Mouse (Mus musculus) T-helper 1 cell (primary cell): ENCODE data around the gene Taar7a.

ENCODE experiments used
- in situ Hi-C: fragments of 300-600 bp; cut with MboI, MseI; formaldehyde crosslinking; loops from one replicate; pipeline ENCODE4 v1.15.1; 2025; ENCODE audit warnings: high pct_unique_total_duplicates

Taar7a gene

GRCm38 (mm10) chr10:23993381-23993780, at the start of gene Taar7a:
TSS of gene Taar7a (minus strand) at chr10:23993481.
- in situ Hi-C loops = no loop called here

DNA sequence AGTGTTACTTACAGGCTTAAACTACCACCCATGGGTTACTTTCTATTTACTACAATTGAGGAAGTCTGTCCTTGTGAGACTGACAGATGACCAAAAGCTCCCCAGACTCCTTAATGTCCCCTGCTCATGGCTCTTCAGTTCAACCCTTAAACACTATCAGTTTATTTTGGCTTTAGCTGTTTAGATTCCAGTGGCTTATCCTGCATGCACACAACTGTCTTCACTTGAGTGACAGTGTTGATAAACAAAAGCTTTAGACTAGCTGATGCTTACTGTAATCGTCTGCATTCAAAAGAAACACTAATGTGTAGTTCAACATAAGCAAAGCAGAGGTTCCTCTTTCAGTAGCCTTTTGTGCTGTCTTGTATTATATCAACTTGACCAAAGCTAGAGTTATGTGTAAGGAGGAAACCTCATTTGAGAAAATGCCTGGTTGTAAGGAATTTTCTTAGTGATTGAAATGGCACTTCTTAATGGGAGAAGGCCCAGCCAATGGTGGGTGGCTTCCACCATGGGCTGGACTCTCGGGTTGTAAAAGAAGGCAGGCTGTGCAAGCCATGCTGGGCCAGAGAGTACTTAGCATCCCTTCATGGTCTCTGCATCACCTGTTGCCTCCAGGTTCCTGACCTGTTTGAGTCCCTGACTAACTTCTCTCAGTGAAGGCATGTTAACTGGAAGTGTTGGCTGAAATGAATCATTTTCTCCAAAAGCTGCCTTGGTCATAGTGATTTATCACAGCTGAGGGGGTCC, 47.0 kb upstream of the Taar7a start:
- in situ Hi-C loops = no loop called here

DNA sequence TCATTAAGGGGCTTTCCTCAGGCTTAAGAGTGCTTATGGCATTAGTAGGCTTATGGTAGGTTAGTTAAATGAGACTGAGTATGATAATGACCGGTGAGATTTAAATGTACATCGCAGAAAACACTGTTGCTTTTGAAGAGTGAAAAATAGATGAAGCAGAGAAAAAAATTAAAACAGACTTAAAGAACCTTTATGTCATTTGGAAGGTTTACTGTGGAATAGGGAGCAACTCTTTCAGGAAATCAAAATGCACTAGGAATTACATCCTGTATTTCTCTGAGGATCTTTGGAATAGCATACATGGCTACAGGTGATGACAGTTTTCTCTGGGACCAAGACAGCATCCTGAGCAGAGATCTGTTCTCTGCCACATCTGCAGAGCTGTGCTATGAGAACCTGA, 44.0 kb upstream of the Taar7a start, which contains the start of gene Taar7e:
TSS of gene Taar7e (plus strand) at position 301 of the 400 bp plus-strand sequence.
- in situ Hi-C loops = no loop called here

GRCm38 (mm10) chr10:24031347-24031746, 38.1 kb upstream of the Taar7a start:
- in situ Hi-C loops = no loop called here

DNA sequence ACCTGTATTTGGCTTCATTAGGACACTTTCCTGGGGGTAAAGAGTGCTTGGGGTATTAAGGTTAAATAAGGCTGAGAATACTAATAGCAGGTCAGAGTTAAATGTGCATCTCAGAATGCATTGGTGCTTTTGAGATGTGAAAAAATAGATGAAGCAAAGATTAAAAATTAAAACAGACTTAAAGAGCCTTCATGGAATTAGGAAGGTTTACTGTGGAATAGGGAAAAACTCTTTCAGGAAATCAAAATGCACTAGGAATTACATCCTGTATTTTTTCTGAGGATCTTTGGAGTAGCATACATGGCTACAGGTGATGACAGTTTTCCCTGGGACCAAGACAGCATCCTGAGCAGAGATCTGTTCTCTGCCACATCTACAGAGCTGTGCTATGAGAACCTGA, 33.6 kb upstream of the Taar7a start, which contains the start of gene Taar7d:
TSS of gene Taar7d (plus strand) at position 301 of the 400 bp plus-strand sequence.
- in situ Hi-C loops = no loop called here

DNA sequence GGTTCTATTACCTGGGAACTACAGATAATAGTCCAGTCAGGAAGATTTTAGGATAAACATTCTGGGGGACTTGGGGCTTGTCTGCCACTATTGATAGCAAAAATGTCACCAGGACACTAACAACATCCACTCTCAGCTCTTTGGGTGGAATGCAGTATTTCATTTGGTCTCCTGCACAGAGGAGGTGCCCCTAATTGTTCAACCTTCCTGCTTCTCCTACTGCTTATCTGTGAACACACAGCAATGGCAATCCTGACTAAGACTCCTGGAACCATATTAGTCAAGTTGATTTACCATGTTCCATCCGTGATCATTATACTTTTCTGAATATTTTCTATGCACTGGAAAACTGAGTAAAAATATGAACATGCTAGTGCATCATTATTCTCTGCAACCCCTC, 14.9 kb upstream of the Taar7a start:
- in situ Hi-C loops = no loop called here

GRCm38 (mm10) chr10:24007034-24007433, 13.8 kb upstream of the Taar7a start:
- in situ Hi-C loops = no loop called here

DNA sequence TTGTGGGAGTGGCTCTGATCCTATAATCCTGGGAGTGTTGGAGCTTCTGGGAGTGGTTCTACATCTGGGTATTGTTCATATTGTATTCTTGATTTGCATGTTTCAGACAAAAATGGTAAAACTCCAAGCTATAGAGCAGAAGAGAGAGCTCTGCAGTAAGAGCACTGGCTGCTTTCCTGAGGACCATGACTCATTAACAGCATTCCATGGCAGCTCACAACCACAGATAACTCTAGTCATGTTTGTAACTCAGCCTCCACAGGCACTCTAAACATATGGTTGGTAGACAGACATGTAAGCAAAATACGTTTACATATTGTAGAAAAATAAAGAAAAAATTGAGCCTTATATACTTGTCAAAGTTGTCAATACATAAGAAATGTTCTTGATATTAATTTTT, 13.2 kb upstream of the Taar7a start:
- in situ Hi-C loops = no loop called here

DNA sequence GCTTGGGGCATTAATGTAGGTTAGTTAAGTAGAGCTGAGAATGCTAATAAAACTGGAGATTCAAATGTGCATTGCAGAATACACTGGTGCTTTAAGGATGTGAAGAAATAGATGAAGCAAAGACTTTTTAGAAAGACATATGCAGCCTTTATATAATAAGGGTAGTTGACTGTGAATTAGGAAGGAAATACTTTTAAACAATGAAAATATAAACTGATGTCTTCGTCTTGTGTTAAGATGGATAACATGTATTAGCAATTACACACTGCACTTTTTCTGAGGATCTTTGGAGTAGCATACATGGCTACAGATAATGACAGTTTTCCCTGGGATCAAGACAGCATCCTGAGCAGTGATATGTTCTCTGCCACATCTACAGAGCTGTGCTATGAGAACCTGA, 6.4 kb upstream of the Taar7a start, which contains the start of gene Taar7b:
TSS of gene Taar7b (plus strand) at position 301 of the 400 bp plus-strand sequence.
- in situ Hi-C loops = no loop called here

DNA sequence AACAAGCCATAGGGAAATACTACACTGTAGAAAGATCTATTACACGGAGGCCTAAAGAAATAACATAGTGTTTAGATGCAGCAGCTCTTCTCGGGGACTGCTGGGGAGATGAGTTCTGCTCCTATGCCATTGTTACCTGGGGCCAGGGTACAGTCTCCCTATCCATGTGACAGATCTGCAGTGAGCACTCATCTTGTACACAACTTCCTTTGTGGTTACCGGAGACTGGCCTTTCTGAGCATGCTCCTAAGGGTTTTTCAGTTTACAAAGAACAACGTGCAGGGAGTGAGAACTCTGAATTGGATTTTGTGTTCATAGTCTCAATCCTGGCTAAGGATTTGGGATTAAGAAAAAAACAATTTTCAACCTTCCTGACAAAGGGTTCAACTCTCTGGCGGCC, 6.9 kb downstream of the Taar7a start:
- in situ Hi-C loops = no loop called here

GRCm38 (mm10) chr10:23985546-23985945, 7.7 kb downstream of the Taar7a start, which contains the start of gene Taar6:
TSS of gene Taar6 (minus strand) at chr10:23985646.
- in situ Hi-C loops = no loop called here

DNA sequence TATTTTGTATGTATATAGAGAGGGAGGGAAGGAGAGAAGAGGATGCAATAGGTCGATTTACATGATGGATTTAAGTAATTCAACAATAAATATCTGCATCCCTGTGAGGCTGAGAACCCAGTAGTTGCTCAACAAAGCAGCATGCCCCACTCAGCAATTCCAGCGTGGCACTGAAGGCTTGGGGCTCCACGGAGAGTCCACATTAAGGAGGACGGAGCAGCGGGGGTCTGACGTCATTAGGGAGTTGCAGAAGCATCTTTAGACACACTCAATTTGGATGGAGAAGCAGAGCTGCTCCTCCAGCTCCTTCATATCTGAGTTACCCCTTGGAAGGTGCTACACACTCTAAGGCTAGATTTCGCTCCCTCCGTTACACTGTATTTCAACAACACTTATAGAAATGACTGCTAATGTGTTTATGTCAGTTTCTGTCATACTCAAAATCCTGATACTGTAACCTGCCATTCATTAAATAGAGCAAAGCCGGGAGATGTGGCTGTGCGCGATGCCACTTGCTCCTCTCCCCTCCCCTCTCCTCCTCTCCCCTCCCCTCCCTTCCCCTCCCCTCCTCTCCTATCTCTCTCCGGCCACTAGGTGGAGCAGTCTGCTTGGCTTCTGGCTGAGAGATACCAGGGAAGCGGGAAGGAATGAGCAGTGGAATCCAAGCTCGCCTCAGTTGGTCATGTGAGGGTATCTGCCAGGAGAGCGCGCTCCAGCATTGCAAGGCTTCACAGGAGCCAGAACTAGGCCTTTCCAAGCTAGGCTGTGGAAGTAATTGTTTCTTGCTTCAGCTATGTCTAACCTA, 14.2 kb downstream of the Taar7a start:
- in situ Hi-C loops = no loop called here

DNA sequence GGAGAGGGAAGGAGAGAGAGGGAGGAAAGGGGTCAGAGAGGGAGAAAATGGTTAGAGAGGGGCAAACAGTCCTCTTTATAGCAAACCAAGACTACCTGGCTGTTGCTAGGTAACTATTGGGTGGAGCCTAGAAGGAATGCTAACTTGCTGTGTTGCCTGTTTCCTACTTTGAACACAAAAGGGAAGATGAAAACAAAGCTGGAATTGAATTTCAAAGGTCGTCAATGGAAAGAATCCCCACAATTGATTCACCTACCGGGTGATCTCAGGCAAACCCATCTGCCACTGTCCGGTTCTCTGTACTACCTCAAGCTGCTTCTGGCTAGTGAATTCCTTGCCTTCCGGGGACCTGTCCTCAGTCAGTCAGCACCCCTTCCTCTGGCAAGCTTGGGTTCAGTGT, 15.3 kb downstream of the Taar7a start:
- in situ Hi-C loops = no loop called here

GRCm38 (mm10) chr10:23971256-23971655, 22.0 kb downstream of the Taar7a start:
- in situ Hi-C loops = no loop called here

- in situ Hi-C loops = no loop called here
These were observed 22.6 kb downstream of the Taar7a start, which contains the start of gene Taar5 for GRCm38 (mm10) chr10:23970656-23971165. TSS of gene Taar5 (plus strand) at chr10:23970706.

GRCm38 (mm10) chr10:23964921-23965610, 28.2 kb downstream of the Taar7a start:
- in situ Hi-C loops = no loop called here

GRCm38 (mm10) chr10:23963444-23963843, 29.8 kb downstream of the Taar7a start:
- in situ Hi-C loops = no loop called here

- in situ Hi-C loops = no loop called here
These were observed 32.8 kb downstream of the Taar7a start, which contains the start of gene Taar4 for GRCm38 (mm10) chr10:23960444-23960915. TSS of gene Taar4 (plus strand) at chr10:23960494.

GRCm38 (mm10) chr10:23959071-23959470, 34.2 kb downstream of the Taar7a start:
- in situ Hi-C loops = no loop called here

DNA sequence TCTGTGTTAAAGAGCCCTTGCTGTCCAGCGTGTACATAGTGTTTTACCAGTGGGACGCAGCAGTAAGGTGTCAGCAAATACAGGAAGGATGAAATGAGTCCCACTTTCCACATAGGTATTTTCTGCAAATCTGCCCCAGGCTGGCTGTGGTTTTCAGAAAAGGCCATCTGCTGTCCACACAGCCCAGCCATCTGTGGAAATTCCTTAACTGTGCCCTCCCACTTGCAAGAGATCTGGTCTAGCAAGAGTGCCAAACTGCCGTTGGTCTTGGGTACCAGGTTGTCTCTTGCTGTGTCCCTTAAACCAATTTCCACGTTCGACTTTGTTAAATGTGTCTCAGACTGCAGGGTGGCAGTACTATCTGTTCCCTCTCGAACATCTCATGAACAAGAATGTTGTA, 41.6 kb downstream of the Taar7a start:
- in situ Hi-C loops = no loop called here

- in situ Hi-C loops = no loop called here
These were observed 43.7 kb downstream of the Taar7a start, which contains the start of gene Taar3 for GRCm38 (mm10) chr10:23949508-23950005. TSS of gene Taar3 (plus strand) at chr10:23949558.
